Mouse (Mus musculus): ENCODE results near the gene Ndufs1. TPM values are rescaled to one million over a fixed set of nuclear protein-coding genes. Genes with fewer than 3 reads are reported as not detected.
A peak's percentile ranks its signal among the peaks of the same experiment; 100 is the strongest.

Ndufs1 gene
- polyA plus RNA-seq, 1 experiment: 87.9 TPM

- TF ChIP-seq POLR2A (IDR thresholded peaks at IDR 0.05; ENCODE audit: borderline replicate concordance, extremely low read depth, insufficient read depth, insufficient read length, poor library complexity, severe bottlenecking): no peak
- TF ChIP-seq CTCF (IDR thresholded peaks at IDR 0.05; ENCODE audit: borderline replicate concordance, extremely low read depth, insufficient read depth, insufficient read length): no peak
- DNase-seq (ENCODE audit: low read depth): peak; percentile 52
These were observed 63.1 kb downstream of the Ndufs1 start for GRCm38 (mm10) chr1:63113274-63114135.

- DNase-seq (ENCODE audit: low read depth): peak; percentile 45
- no peak for TF ChIP-seq POLR2A (IDR thresholded peaks at IDR 0.05; ENCODE audit: borderline replicate concordance, extremely low read depth, insufficient read depth, insufficient read length, poor library complexity, severe bottlenecking)
- no peak for TF ChIP-seq CTCF (IDR thresholded peaks at IDR 0.05; ENCODE audit: borderline replicate concordance, extremely low read depth, insufficient read depth, insufficient read length)
These were observed 63.8 kb downstream of the Ndufs1 start for GRCm38 (mm10) chr1:63112865-63113261.

- TF ChIP-seq CTCF (IDR thresholded peaks at IDR 0.05; ENCODE audit: borderline replicate concordance, extremely low read depth, insufficient read depth, insufficient read length) (no peak), POLR2A (IDR thresholded peaks at IDR 0.05; ENCODE audit: borderline replicate concordance, extremely low read depth, insufficient read depth, insufficient read length, poor library complexity, severe bottlenecking) (no peak)
- DNase-seq (ENCODE audit: low read depth): no peak
These were observed 64.3 kb downstream of the Ndufs1 start for GRCm38 (mm10) chr1:63112151-63112864.

- peak; percentile 54; the same call in 1 of the 2 replicates for TF ChIP-seq CTCF (IDR thresholded peaks at IDR 0.05; ENCODE audit: borderline replicate concordance, extremely low read depth, insufficient read depth, insufficient read length)
- TF ChIP-seq POLR2A (IDR thresholded peaks at IDR 0.05; ENCODE audit: borderline replicate concordance, extremely low read depth, insufficient read depth, insufficient read length, poor library complexity, severe bottlenecking): no peak
- DNase-seq (ENCODE audit: low read depth): peak; percentile 43
These were observed 65.9 kb downstream of the Ndufs1 start for GRCm38 (mm10) chr1:63110536-63111285.

- no peak for DNase-seq (ENCODE audit: low read depth)
- TF ChIP-seq CTCF (IDR thresholded peaks at IDR 0.05; ENCODE audit: borderline replicate concordance, extremely low read depth, insufficient read depth, insufficient read length): no peak
- no peak for TF ChIP-seq POLR2A (IDR thresholded peaks at IDR 0.05; ENCODE audit: borderline replicate concordance, extremely low read depth, insufficient read depth, insufficient read length, poor library complexity, severe bottlenecking)
These were observed 68.9 kb downstream of the Ndufs1 start for GRCm38 (mm10) chr1:63107614-63108327.

- TF ChIP-seq CTCF (IDR thresholded peaks at IDR 0.05; ENCODE audit: borderline replicate concordance, extremely low read depth, insufficient read depth, insufficient read length) (no peak), POLR2A (IDR thresholded peaks at IDR 0.05; ENCODE audit: borderline replicate concordance, extremely low read depth, insufficient read depth, insufficient read length, poor library complexity, severe bottlenecking) (no peak)
- DNase-seq (ENCODE audit: low read depth): no peak
These were observed 73.7 kb downstream of the Ndufs1 start for GRCm38 (mm10) chr1:63102758-63103451.

GRCm38 (mm10) chr1:63100196-63100595 is 76.4 kb downstream of the Ndufs1 start:
- TF ChIP-seq CTCF (IDR thresholded peaks at IDR 0.05; ENCODE audit: borderline replicate concordance, extremely low read depth, insufficient read depth, insufficient read length): no peak
- no peak for TF ChIP-seq POLR2A (IDR thresholded peaks at IDR 0.05; ENCODE audit: borderline replicate concordance, extremely low read depth, insufficient read depth, insufficient read length, poor library complexity, severe bottlenecking)
- DNase-seq (ENCODE audit: low read depth): no peak

- TF ChIP-seq CTCF (IDR thresholded peaks at IDR 0.05; ENCODE audit: borderline replicate concordance, extremely low read depth, insufficient read depth, insufficient read length): no peak
- no peak for TF ChIP-seq POLR2A (IDR thresholded peaks at IDR 0.05; ENCODE audit: borderline replicate concordance, extremely low read depth, insufficient read depth, insufficient read length, poor library complexity, severe bottlenecking)
- no peak for DNase-seq (ENCODE audit: low read depth)
These were observed 77.8 kb downstream of the Ndufs1 start for GRCm38 (mm10) chr1:63098831-63099230.

GRCm38 (mm10) chr1:63096071-63096470 is 80.6 kb downstream of the Ndufs1 start:
- TF ChIP-seq CTCF (IDR thresholded peaks at IDR 0.05; ENCODE audit: borderline replicate concordance, extremely low read depth, insufficient read depth, insufficient read length): no peak
- TF ChIP-seq POLR2A (IDR thresholded peaks at IDR 0.05; ENCODE audit: borderline replicate concordance, extremely low read depth, insufficient read depth, insufficient read length, poor library complexity, severe bottlenecking): no peak
- no peak for DNase-seq (ENCODE audit: low read depth)

Other genes with a start within 250 kb of the Ndufs1 start
- 10.2 and 12.9 TPM in 2 replicates for gene Ino80d, start 62.2 kb downstream of the Ndufs1 start, polyA plus RNA-seq (2012; rRNA removed)
- gene Eef1b2, start within 50 bp of the Ndufs1 start, polyA plus RNA-seq (2012; rRNA removed): 438 and 493 TPM in 2 replicates
- 0.26 and 0.45 TPM in 2 replicates for gene Gpr1, start 37.7 kb upstream of the Ndufs1 start, polyA plus RNA-seq (2012; rRNA removed)
- gene Zdbf2, start 96.4 kb upstream of the Ndufs1 start, polyA plus RNA-seq (2012; rRNA removed): 12.8 and 19.0 TPM in 2 replicates